Mouse (Mus musculus) intestine, embryonic 14.5 days (tissue): Measurements from ENCODE around the gene Dohh. TPM values are rescaled to one million over a fixed set of nuclear protein-coding genes. Genes with fewer than 3 reads are reported as not detected.
A peak's percentile ranks its signal among the peaks of the same experiment; 100 is the strongest.

Experiments used
- ATAC-seq: fragments of 200-750 bp; cut with Nextera tagmentation; replicated peaks from 2 replicates; pipeline ENCODE4 v1.8.0; 2017; ENCODE audit warnings: low read depth, moderate number of reproducible peaks, moderate TSS enrichment, moderate library complexity; ENCODE audit not compliant: low FRiP score, low TSS enrichment
- DNase-seq: peaks from one replicate; pipeline ENCODE4 v3.0.0-alpha.2; 2018; ENCODE audit warnings: low spot score
- H3K27ac ChIP-seq: fragments of 300-500 bp; sonication (generic); 2 replicates; pipeline ENCODE4 v1.5.1; 2014; ENCODE audit warnings: low read depth, mild to moderate bottlenecking, control low read depth
- H3K27me3 ChIP-seq: fragments of 300-500 bp; sonication (generic); replicated peaks from 2 replicates; pipeline ENCODE4 v1.6.1; 2014; ENCODE audit warnings: low read length, control low read depth; ENCODE audit not compliant: control insufficient read depth, insufficient read depth
- H3K36me3 ChIP-seq: fragments of 300-500 bp; sonication (generic); 2 replicates; pipeline ENCODE4 v1.6.1; 2014; ENCODE audit warnings: low read length, control low read depth; ENCODE audit not compliant: control insufficient read depth, insufficient read depth
- H3K4me1 ChIP-seq: fragments of 300-500 bp; sonication (generic); replicated peaks from 2 replicates; pipeline ENCODE4 v1.6.1; 2014; ENCODE audit warnings: low read length, control low read depth, mixed read lengths; ENCODE audit not compliant: control insufficient read depth, insufficient read depth
- H3K4me2 ChIP-seq: fragments of 300-500 bp; sonication (generic); 2 replicates; pipeline ENCODE4 v1.6.1; 2014; ENCODE audit warnings: low read length
- H3K4me3 ChIP-seq: fragments of 300-500 bp; sonication (generic); 2 replicates; pipeline ENCODE4 v1.5.1; 2014; ENCODE audit warnings: low read depth, low read length, control low read depth, mixed read lengths
- H3K9ac ChIP-seq: fragments of 300-500 bp; sonication (generic); 2 replicates; pipeline ENCODE4 v1.6.1; 2014; ENCODE audit warnings: mild to moderate bottlenecking, low read length
- H3K9me3 ChIP-seq: fragments of 300-500 bp; sonication (generic); 2 replicates; pipeline ENCODE4 v1.6.1; 2016; ENCODE audit warnings: low read length, control low read depth; ENCODE audit not compliant: control insufficient read depth
- WGBS: fragments of 180-500 bp; shearing (Covaris S2); extraction: QIAGEN DNeasy Blood & Tissue Kit; methylation state at CpG from one replicate; pipeline ENCODE4 v1.1.7; 2014; 5-methylcytosine and 5-hydroxymethylcytosine counted together
- polyA plus RNA-seq: library from polyadenylated mRNA; unstranded; fragments of >200 nt; fragmentation: Nextera tagmentation; extraction: Ambion mirVana; gene quantifications from 2 replicates; pipeline ENCODE4 v1.2.1, GENCODE M21; 2014

Gene Dohh
- polyA plus RNA-seq, 1 experiment from 2014 or later = 70.7 TPM

GRCm38 (mm10) chr10:81364666-81365065 lies 19.6 kb upstream of the Dohh start:
- peak overlapping the region; percentile 32; the same call in 1 of the 2 replicates for H3K4me3 ChIP-seq
- H3K4me1 ChIP-seq = peaks cover 19% of the 10 kb centered on the region
- H3K27ac ChIP-seq = no peak overlapping the region
- ATAC-seq (peak; percentile 6; the same call in 1 of the 2 replicates), DNase-seq (no peak)
- H3K27me3 ChIP-seq = peaks cover 29% of the 10 kb centered on the region
- peak overlapping the region; percentile 56 for H3K4me2 ChIP-seq
- peaks cover 41% of the 10 kb centered on the region for H3K36me3 ChIP-seq
- WGBS = 11% methylated on average over 28 of the region's 28 CpGs
- no peaks in the 10 kb centered on the region for H3K9me3 ChIP-seq
- 0 out of 2 replicates have a peak overlapping the region, but pooled peaks have one; percentile 16 for H3K9ac ChIP-seq

- peaks cover 45% of the 10 kb centered on the region for H3K36me3 ChIP-seq
- DNase-seq (no peak), ATAC-seq (peak; percentile 21; the same call in 1 of the 2 replicates)
- H3K4me3 ChIP-seq = peak overlapping the region; percentile 32; the same call in 1 of the 2 replicates
- no peak overlapping the region for H3K9ac ChIP-seq
- peaks cover 19% of the 10 kb centered on the region for H3K4me1 ChIP-seq
- H3K4me2 ChIP-seq = no peak overlapping the region
- H3K27ac ChIP-seq = no peak overlapping the region
- 37% methylated on average over 4 of the region's 4 CpGs for WGBS
- peaks cover 29% of the 10 kb centered on the region for H3K27me3 ChIP-seq
- no peaks in the 10 kb centered on the region for H3K9me3 ChIP-seq
Measured at GRCm38 (mm10) chr10:81365073-81365472, 19.2 kb upstream of the Dohh start.

- H3K4me1 ChIP-seq = peaks cover 19% of the 10 kb centered on the region
- peaks cover 29% of the 10 kb centered on the region for H3K27me3 ChIP-seq
- 0 out of 2 replicates have a peak within 1 kb of the TSS, but pooled peaks have one; percentile 16 for H3K9ac ChIP-seq
- peak within 1 kb of the TSS; percentile 32; the same call in 1 of the 2 replicates for H3K4me3 ChIP-seq
- H3K36me3 ChIP-seq = peaks cover 53% of the 10 kb centered on the region
- peak within 1 kb of the TSS; percentile 56 for H3K4me2 ChIP-seq
- no peak within 1 kb of the TSS for H3K27ac ChIP-seq
- WGBS = 35% methylated on average over 12 of the region's 12 CpGs
- DNase-seq (peak; percentile 72), ATAC-seq (peak; percentile 26)
- no peaks in the 10 kb centered on the region for H3K9me3 ChIP-seq
Measured at GRCm38 (mm10) chr10:81365672-81366476, 18.4 kb upstream of the Dohh start, which contains the start of gene 4930404N11Rik. Gene 4930404N11Rik, minus strand, starts transcription at chr10:81365816.

GRCm38 (mm10) chr10:81366477-81367206 lies 17.6 kb upstream of the Dohh start:
- no peak overlapping the region for H3K9ac ChIP-seq
- H3K27me3 ChIP-seq = peaks cover 29% of the 10 kb centered on the region
- no peaks in the 10 kb centered on the region for H3K9me3 ChIP-seq
- ATAC-seq (no peak), DNase-seq (no peak)
- H3K4me1 ChIP-seq = peaks cover 19% of the 10 kb centered on the region
- no peak overlapping the region for H3K4me2 ChIP-seq
- H3K36me3 ChIP-seq = peaks cover 59% of the 10 kb centered on the region
- no peak overlapping the region for H3K4me3 ChIP-seq
- H3K27ac ChIP-seq = no peak overlapping the region
- WGBS = 76% methylated on average over 6 of the region's 6 CpGs

GRCm38 (mm10) chr10:81367207-81367495 lies 17.1 kb upstream of the Dohh start:
- Histone ChIP-seq H3K4me3 (no peak overlapping the region), H3K27ac (no peak overlapping the region), H3K9me3 (no peaks in the 10 kb centered on the region), H3K4me2 (no peak overlapping the region), H3K9ac (no peak overlapping the region), H3K27me3 (peaks cover 29% of the 10 kb centered on the region), H3K36me3 (peaks cover 59% of the 10 kb centered on the region), H3K4me1 (peaks cover 19% of the 10 kb centered on the region)
- DNase-seq (no peak), ATAC-seq (no peak)
- WGBS = 82% methylated on average over 6 of the region's 6 CpGs

- ATAC-seq (no peak), DNase-seq (no peak)
- no peaks in the 10 kb centered on the region for H3K27me3 ChIP-seq
- no peak overlapping the region for H3K4me3 ChIP-seq
- H3K27ac ChIP-seq = no peak overlapping the region
- H3K36me3 ChIP-seq = peaks cover 51% of the 10 kb centered on the region
- no peaks in the 10 kb centered on the region for H3K9me3 ChIP-seq
- peaks cover 15% of the 10 kb centered on the region for H3K4me1 ChIP-seq
- no peak overlapping the region for H3K4me2 ChIP-seq
- 94% methylated on average over 10 of the region's 10 CpGs for WGBS
- H3K9ac ChIP-seq = no peak overlapping the region
Measured at GRCm38 (mm10) chr10:81375322-81375721, 8.9 kb upstream of the Dohh start.

- ATAC-seq = no peak
- Histone ChIP-seq H3K36me3 (peaks cover 37% of the 10 kb centered on the region), H3K27me3 (no peaks in the 10 kb centered on the region), H3K4me1 (peaks cover 15% of the 10 kb centered on the region), H3K27ac (peak overlapping the region; percentile 27; the same call in 1 of the 2 replicates), H3K9ac (peak overlapping the region; percentile 85), H3K4me2 (peak overlapping the region; percentile 86), H3K9me3 (no peaks in the 10 kb centered on the region), H3K4me3 (peak overlapping the region; percentile 71)
- WGBS = 38% methylated on average over 6 of the region's 6 CpGs
- peak; percentile 55 for DNase-seq
Measured at GRCm38 (mm10) chr10:81376561-81377361, 7.5 kb upstream of the Dohh start.

- no peak for ATAC-seq
- H3K36me3 ChIP-seq = peaks cover 32% of the 10 kb centered on the region
- peak overlapping the region; percentile 86 for H3K4me2 ChIP-seq
- peak overlapping the region; percentile 27; the same call in 1 of the 2 replicates for H3K27ac ChIP-seq
- H3K9ac ChIP-seq = peak overlapping the region; percentile 85
- no peak for DNase-seq
- H3K4me1 ChIP-seq = peaks cover 15% of the 10 kb centered on the region
- H3K4me3 ChIP-seq = peak overlapping the region; percentile 71
- H3K9me3 ChIP-seq = no peaks in the 10 kb centered on the region
- WGBS = 44% methylated on average over 2 of the region's 2 CpGs
- no peaks in the 10 kb centered on the region for H3K27me3 ChIP-seq
Measured at GRCm38 (mm10) chr10:81377362-81377664, 6.9 kb upstream of the Dohh start.
